Mouse (Mus musculus): ENCODE measurements around the gene H2-Eb1. TPM values are rescaled to one million over a fixed set of nuclear protein-coding genes. Genes with fewer than 3 reads are reported as not detected.

H2-Eb1 gene
- polyA plus RNA-seq, 1 experiment from 2014 or later = 11.1 TPM

DNA sequence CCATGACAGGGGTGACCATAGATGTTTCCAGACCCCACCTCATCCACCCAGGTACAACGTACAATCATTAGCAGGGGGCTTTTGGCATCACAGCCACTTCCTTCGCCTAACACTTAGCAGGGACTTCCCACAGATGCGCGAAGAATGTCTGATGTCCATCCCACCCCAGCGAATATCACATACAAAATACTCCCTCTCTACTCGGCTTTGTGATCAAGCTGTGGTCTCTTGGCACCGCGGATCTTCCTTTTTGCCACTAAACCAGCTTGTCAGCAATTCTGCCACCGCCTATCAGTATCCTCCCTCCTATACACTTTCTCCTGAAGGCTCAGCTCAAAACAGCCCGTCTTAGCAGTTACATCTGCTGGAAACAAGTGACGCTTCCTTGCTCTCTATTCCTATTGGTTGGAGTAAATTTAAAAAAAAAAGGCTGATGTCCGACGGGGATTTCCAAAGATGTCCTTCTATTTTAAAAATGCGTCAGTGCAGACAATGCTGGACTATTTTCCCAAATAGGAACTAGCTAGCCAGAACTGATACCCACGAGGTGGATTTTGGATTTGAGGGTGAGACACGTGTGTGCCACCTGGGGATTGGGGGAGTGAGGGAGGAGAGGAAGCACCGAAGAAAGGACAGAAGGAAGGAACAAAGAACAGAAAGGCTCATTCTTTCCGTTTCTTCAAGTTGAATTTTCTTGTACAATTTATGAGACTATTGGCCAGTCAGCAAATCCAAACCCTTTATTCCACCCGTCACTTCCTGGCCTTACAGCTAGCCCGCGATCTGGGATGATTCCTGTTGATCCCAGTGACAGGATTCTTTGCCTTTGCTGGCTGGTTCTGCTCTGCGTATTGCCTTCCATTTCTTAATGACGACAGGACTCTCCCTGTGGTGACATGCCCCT, 9.5 kb upstream of the H2-Eb1 start:
- no peaks in the 10 kb centered on the region for H3K4me1 ChIP-seq (ENCODE audit: control insufficient read depth, insufficient read depth, low read length)
- H3K27me3 ChIP-seq (replicated peaks; ENCODE audit: control insufficient read depth, insufficient read depth, low read length) = no peaks in the 10 kb centered on the region
- H3K4me2 ChIP-seq (ENCODE audit: low read depth, low read length) = peak overlapping the region; percentile 44
- WGBS = 25% methylated on average over 23 of the region's 23 CpGs
- H3K4me3 ChIP-seq (ENCODE audit: low read length) = peak overlapping the region; percentile 16; the same call in 1 of the 2 replicates
- H3K9me3 ChIP-seq (ENCODE audit: control insufficient read depth, low read length) = no peaks in the 10 kb centered on the region
- no peaks in the 10 kb centered on the region for H3K36me3 ChIP-seq (ENCODE audit: control insufficient read depth, insufficient read depth, low read length)
- H3K27ac ChIP-seq (ENCODE audit: low read length) = no peak overlapping the region
- H3K9ac ChIP-seq (ENCODE audit: low read depth, low read length) = no peak overlapping the region
- peak; percentile 47; the same call in 1 of the 2 replicates for ATAC-seq

- no peaks in the 10 kb centered on the region for H3K36me3 ChIP-seq (ENCODE audit: control insufficient read depth, insufficient read depth, low read length)
- H3K9me3 ChIP-seq (ENCODE audit: control insufficient read depth, low read length) = no peaks in the 10 kb centered on the region
- H3K4me1 ChIP-seq (ENCODE audit: control insufficient read depth, insufficient read depth, low read length) = no peaks in the 10 kb centered on the region
- no peak overlapping the region for H3K27ac ChIP-seq (ENCODE audit: low read length)
- ATAC-seq = no peak
- WGBS = 74% methylated on average over 3 of the region's 3 CpGs
- no peak overlapping the region for H3K9ac ChIP-seq (ENCODE audit: low read depth, low read length)
- H3K4me2 ChIP-seq (ENCODE audit: low read depth, low read length) = no peak overlapping the region
- H3K27me3 ChIP-seq (replicated peaks; ENCODE audit: control insufficient read depth, insufficient read depth, low read length) = no peaks in the 10 kb centered on the region
- no peak overlapping the region for H3K4me3 ChIP-seq (ENCODE audit: low read length)
Observed at GRCm38 (mm10) chr17:34299356-34299755, 6.3 kb upstream of the H2-Eb1 start.

DNA sequence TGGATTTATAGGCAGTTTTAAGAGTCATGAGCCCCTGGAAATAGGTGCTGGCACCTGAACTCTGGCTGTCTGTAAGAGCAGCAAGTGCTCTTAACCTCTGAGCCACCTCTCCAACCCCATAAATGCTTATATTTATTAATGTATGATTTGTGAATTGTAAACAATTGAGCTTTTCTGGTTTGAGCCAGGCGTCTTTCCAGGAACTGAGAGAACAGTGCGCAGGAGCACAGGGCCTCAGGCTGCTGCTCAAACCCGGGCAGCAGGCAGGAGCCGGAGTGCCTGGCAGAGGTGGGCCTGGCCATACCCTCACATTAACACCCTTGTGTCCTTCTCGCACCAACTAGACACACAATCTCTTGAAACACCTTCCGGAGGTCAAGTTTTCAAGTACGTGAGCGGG, 5.6 kb upstream of the H2-Eb1 start:
- Histone ChIP-seq H3K36me3 (ENCODE audit: control insufficient read depth, insufficient read depth, low read length) (no peaks in the 10 kb centered on the region), H3K9ac (ENCODE audit: low read depth, low read length) (no peak overlapping the region), H3K4me2 (ENCODE audit: low read depth, low read length) (no peak overlapping the region), H3K4me3 (ENCODE audit: low read length) (no peak overlapping the region), H3K4me1 (ENCODE audit: control insufficient read depth, insufficient read depth, low read length) (no peaks in the 10 kb centered on the region), H3K9me3 (ENCODE audit: control insufficient read depth, low read length) (no peaks in the 10 kb centered on the region), H3K27ac (ENCODE audit: low read length) (no peak overlapping the region), H3K27me3 (replicated peaks; ENCODE audit: control insufficient read depth, insufficient read depth, low read length) (no peaks in the 10 kb centered on the region)
- no peak for ATAC-seq
- WGBS = 78% methylated on average over 8 of the region's 8 CpGs

- Histone ChIP-seq H3K36me3 (ENCODE audit: control insufficient read depth, insufficient read depth, low read length) (no peaks in the 10 kb centered on the region), H3K4me3 (ENCODE audit: low read length) (peak overlapping the region; percentile 18; the same call in 1 of the 2 replicates), H3K9me3 (ENCODE audit: control insufficient read depth, low read length) (no peaks in the 10 kb centered on the region), H3K9ac (ENCODE audit: low read depth, low read length) (no peak overlapping the region; the same call in 1 of the 2 replicates), H3K27ac (ENCODE audit: low read length) (peak overlapping the region; percentile 83), H3K4me1 (ENCODE audit: control insufficient read depth, insufficient read depth, low read length) (no peaks in the 10 kb centered on the region), H3K4me2 (ENCODE audit: low read depth, low read length) (peak overlapping the region; percentile 33), H3K27me3 (replicated peaks; ENCODE audit: control insufficient read depth, insufficient read depth, low read length) (no peaks in the 10 kb centered on the region)
- 64% methylated on average over 23 of the region's 23 CpGs for WGBS
- ATAC-seq = peak; percentile 88
Observed at GRCm38 (mm10) chr17:34300691-34301566, 4.7 kb upstream of the H2-Eb1 start.

GRCm38 (mm10) chr17:34301670-34302190, 3.9 kb upstream of the H2-Eb1 start:
- no peaks in the 10 kb centered on the region for H3K4me1 ChIP-seq (ENCODE audit: control insufficient read depth, insufficient read depth, low read length)
- ATAC-seq = no peak
- H3K36me3 ChIP-seq (ENCODE audit: control insufficient read depth, insufficient read depth, low read length) = no peaks in the 10 kb centered on the region
- 85% methylated on average over 4 of the region's 4 CpGs for WGBS
- H3K4me2 ChIP-seq (ENCODE audit: low read depth, low read length) = no peak overlapping the region
- no peak overlapping the region for H3K27ac ChIP-seq (ENCODE audit: low read length)
- no peaks in the 10 kb centered on the region for H3K9me3 ChIP-seq (ENCODE audit: control insufficient read depth, low read length)
- no peak overlapping the region for H3K9ac ChIP-seq (ENCODE audit: low read depth, low read length)
- H3K4me3 ChIP-seq (ENCODE audit: low read length) = no peak overlapping the region
- no peaks in the 10 kb centered on the region for H3K27me3 ChIP-seq (replicated peaks; ENCODE audit: control insufficient read depth, insufficient read depth, low read length)

DNA sequence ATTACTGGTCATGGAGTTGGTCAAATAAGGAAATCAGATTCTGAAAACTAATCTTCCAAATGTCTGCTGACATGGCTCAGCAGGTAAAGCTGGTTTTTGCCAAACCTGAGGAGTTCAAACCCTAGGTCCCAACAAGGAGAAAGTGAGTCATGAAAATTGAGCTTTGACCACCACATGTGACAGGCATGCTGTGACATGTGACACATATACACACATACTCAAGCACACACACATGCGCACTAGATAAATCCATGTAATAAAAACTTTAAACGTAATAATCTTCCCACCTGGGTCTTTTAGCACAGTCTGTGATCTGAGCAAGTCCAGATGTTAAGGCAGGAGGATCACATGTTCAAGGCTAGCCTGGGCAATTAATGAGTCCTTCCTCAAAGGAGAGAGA, 1.9 kb upstream of the H2-Eb1 start:
- H3K27me3 ChIP-seq (replicated peaks; ENCODE audit: control insufficient read depth, insufficient read depth, low read length) = no peaks in the 10 kb centered on the region
- H3K4me2 ChIP-seq (ENCODE audit: low read depth, low read length) = no peak overlapping the region
- H3K4me3 ChIP-seq (ENCODE audit: low read length) = no peak overlapping the region
- H3K9me3 ChIP-seq (ENCODE audit: control insufficient read depth, low read length) = no peaks in the 10 kb centered on the region
- H3K9ac ChIP-seq (ENCODE audit: low read depth, low read length) = no peak overlapping the region
- no peaks in the 10 kb centered on the region for H3K36me3 ChIP-seq (ENCODE audit: control insufficient read depth, insufficient read depth, low read length)
- no peak overlapping the region for H3K27ac ChIP-seq (ENCODE audit: low read length)
- 80% methylated on average over 2 of the region's 2 CpGs for WGBS
- ATAC-seq = no peak
- no peaks in the 10 kb centered on the region for H3K4me1 ChIP-seq (ENCODE audit: control insufficient read depth, insufficient read depth, low read length)

- ATAC-seq = no peak
- no peaks in the 10 kb centered on the region for H3K36me3 ChIP-seq (ENCODE audit: control insufficient read depth, insufficient read depth, low read length)
- H3K27ac ChIP-seq (ENCODE audit: low read length) = no peak overlapping the region
- no peaks in the 10 kb centered on the region for H3K27me3 ChIP-seq (replicated peaks; ENCODE audit: control insufficient read depth, insufficient read depth, low read length)
- H3K9ac ChIP-seq (ENCODE audit: low read depth, low read length) = no peak overlapping the region
- no peaks in the 10 kb centered on the region for H3K4me1 ChIP-seq (ENCODE audit: control insufficient read depth, insufficient read depth, low read length)
- no peak overlapping the region for H3K4me2 ChIP-seq (ENCODE audit: low read depth, low read length)
- no peaks in the 10 kb centered on the region for H3K9me3 ChIP-seq (ENCODE audit: control insufficient read depth, low read length)
- H3K4me3 ChIP-seq (ENCODE audit: low read length) = no peak overlapping the region
- 15% methylated on average over 4 of the region's 4 CpGs for WGBS
Observed at GRCm38 (mm10) chr17:34304751-34305150, 916 bp upstream of the H2-Eb1 start.

DNA sequence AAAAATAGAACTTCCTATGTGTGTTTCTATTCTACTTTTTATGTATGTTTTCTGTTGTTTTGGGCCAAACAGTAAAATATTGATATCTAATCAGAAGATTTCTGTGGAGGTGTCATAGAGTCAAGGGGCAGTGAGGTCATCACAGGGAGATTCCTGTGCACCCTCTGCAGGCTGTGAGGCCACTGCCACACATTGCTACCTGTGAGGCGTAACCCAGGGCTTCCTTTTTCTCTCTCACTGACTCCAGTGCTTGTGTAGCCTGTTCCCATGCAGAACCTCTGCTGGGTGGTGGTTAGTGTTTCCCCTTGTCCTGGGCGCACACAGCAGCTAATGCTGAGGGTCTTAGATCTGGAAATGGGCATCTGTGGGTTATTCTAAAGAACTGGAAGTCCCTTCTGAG, 740 bp downstream of the H2-Eb1 start:
- Histone ChIP-seq H3K27me3 (replicated peaks; ENCODE audit: control insufficient read depth, insufficient read depth, low read length) (no peaks in the 10 kb centered on the region), H3K4me2 (ENCODE audit: low read depth, low read length) (no peak overlapping the region), H3K36me3 (ENCODE audit: control insufficient read depth, insufficient read depth, low read length) (no peaks in the 10 kb centered on the region), H3K4me1 (ENCODE audit: control insufficient read depth, insufficient read depth, low read length) (no peaks in the 10 kb centered on the region), H3K9ac (ENCODE audit: low read depth, low read length) (no peak overlapping the region), H3K9me3 (ENCODE audit: control insufficient read depth, low read length) (no peaks in the 10 kb centered on the region), H3K4me3 (ENCODE audit: low read length) (no peak overlapping the region), H3K27ac (ENCODE audit: low read length) (no peak overlapping the region)
- WGBS = 74% methylated on average over 2 of the region's 2 CpGs
- ATAC-seq = no peak

DNA sequence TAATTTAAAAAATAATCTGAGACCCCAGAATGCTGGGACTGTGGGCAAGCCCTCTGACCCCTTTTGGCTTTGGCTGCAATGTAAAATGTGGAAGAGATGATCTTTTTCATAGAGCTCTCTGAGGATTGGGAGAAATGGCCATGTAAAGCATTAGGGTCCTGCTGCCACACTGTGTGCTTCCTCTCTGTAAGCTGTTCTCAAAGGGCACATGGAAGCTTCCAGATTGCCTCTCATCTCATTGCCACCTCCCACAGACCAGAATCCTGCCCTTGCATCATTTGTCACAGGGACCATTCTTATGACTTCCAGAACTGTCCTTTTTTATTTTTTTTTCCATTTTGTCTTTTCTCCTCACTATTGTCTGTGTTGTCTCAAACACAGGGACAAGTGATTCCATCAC, 1.5 kb downstream of the H2-Eb1 start:
- H3K4me1 ChIP-seq (ENCODE audit: control insufficient read depth, insufficient read depth, low read length) = no peaks in the 10 kb centered on the region
- no peaks in the 10 kb centered on the region for H3K9me3 ChIP-seq (ENCODE audit: control insufficient read depth, low read length)
- no peak overlapping the region for H3K27ac ChIP-seq (ENCODE audit: low read length)
- no peak overlapping the region for H3K4me3 ChIP-seq (ENCODE audit: low read length)
- H3K27me3 ChIP-seq (replicated peaks; ENCODE audit: control insufficient read depth, insufficient read depth, low read length) = no peaks in the 10 kb centered on the region
- H3K9ac ChIP-seq (ENCODE audit: low read depth, low read length) = no peak overlapping the region
- H3K36me3 ChIP-seq (ENCODE audit: control insufficient read depth, insufficient read depth, low read length) = no peaks in the 10 kb centered on the region
- no peak for ATAC-seq
- no peak overlapping the region for H3K4me2 ChIP-seq (ENCODE audit: low read depth, low read length)
